Mouse (Mus musculus) ES-CJ7 (cell line): ENCODE measurements around the gene Anapc5.

Experiments used
- DNase-seq: peaks from one replicate; pipeline ENCODE4 v3.0.0; 2011; ENCODE audit warnings: low read depth, low spot score

Gene Anapc5

GRCm38 (mm10) chr5:122769101-122769568 is 52.0 kb downstream of the Anapc5 start:
- peak; percentile 96 for DNase-seq

GRCm38 (mm10) chr5:122767283-122767682 is 53.9 kb downstream of the Anapc5 start:
- no peak for DNase-seq

GRCm38 (mm10) chr5:122764032-122764464 is 57.1 kb downstream of the Anapc5 start:
- DNase-seq: peak; percentile 69

GRCm38 (mm10) chr5:122763271-122764031 is 57.7 kb downstream of the Anapc5 start:
- no peak for DNase-seq

GRCm38 (mm10) chr5:122756680-122757079 is 64.5 kb downstream of the Anapc5 start:
- no peak for DNase-seq

- peak; percentile 49 for DNase-seq
These were observed 65.0 kb downstream of the Anapc5 start for GRCm38 (mm10) chr5:122756144-122756543.

- no peak for DNase-seq
These were observed 65.5 kb downstream of the Anapc5 start for GRCm38 (mm10) chr5:122755620-122756019.

GRCm38 (mm10) chr5:122754477-122754876 is 66.7 kb downstream of the Anapc5 start:
- DNase-seq: no peak

GRCm38 (mm10) chr5:122747950-122748349 is 73.2 kb downstream of the Anapc5 start:
- no peak for DNase-seq

- DNase-seq: no peak
These were observed 77.2 kb downstream of the Anapc5 start for GRCm38 (mm10) chr5:122743880-122744422.
